Mouse (Mus musculus) kidney, adult 2 months (tissue): ENCODE measurements at regions not wholly inside any gene's neighbourhood (a gene's known extent, or its start where the extent isn't known, plus 50 kb on each side); places are given as distances from the start of the nearest gene placed in this dataset.
A peak's percentile ranks its signal among the peaks of the same experiment; 100 is the strongest.

Experiments used
- DNase-seq: peaks from one replicate; pipeline ENCODE4 v3.0.0; 2021
- H3K27ac ChIP-seq: fragments of 200-500 bp; 2 replicates; pipeline ENCODE4 v1.5.1; 2012; ENCODE audit warnings: low read depth, low read length, control low read depth, inconsistent platforms; ENCODE audit not compliant: insufficient read depth
- H3K27me3 ChIP-seq: fragments of 200-500 bp; replicated peaks from 2 replicates; pipeline ENCODE4 v1.6.1; 2012; ENCODE audit warnings: mild to moderate bottlenecking, moderate library complexity, low read length, inconsistent platforms; ENCODE audit not compliant: control insufficient read depth, insufficient read depth
- H3K36me3 ChIP-seq: fragments of 200-500 bp; 2 replicates; pipeline ENCODE4 v1.6.1; 2012; ENCODE audit warnings: mild to moderate bottlenecking, moderate library complexity, low read length, inconsistent platforms; ENCODE audit not compliant: control insufficient read depth, insufficient read depth
- H3K4me1 ChIP-seq: fragments of 200-500 bp; 2 replicates; pipeline ENCODE4 v1.6.1; 2011; ENCODE audit warnings: low read length; ENCODE audit not compliant: control insufficient read depth, insufficient read depth
- H3K4me3 ChIP-seq: fragments of 200-500 bp; 2 replicates; pipeline ENCODE4 v1.5.1; 2011; ENCODE audit warnings: mild to moderate bottlenecking, low read depth, low read length, control low read depth; ENCODE audit not compliant: insufficient read depth
- CTCF ChIP-seq: fragments of 200-500 bp; conservative IDR thresholded peaks from 2 replicates; pipeline ENCODE4 v1.5.1; 2011; ENCODE audit warnings: low read depth, mild to moderate bottlenecking, control low read depth, low read length, moderate library complexity, mixed read lengths; ENCODE audit not compliant: insufficient read depth, insufficient read length
- POLR2A ChIP-seq: fragments of 200-500 bp; IDR thresholded peaks from one replicate; pipeline ENCODE4 v1.6.1; 2011; ENCODE audit warnings: low read depth, low read length, control low read depth
- WGBS: fragments of 180-500 bp; shearing (Covaris S2); methylation state at CpG from one replicate; pipeline ENCODE4 v1.1.7; 2018; 5-methylcytosine and 5-hydroxymethylcytosine counted together

- H3K27ac ChIP-seq, result no peak overlapping the region
- 42% methylated on average over 2 of the region's 2 CpGs for WGBS
- H3K36me3 ChIP-seq, result no peaks in the 10 kb centered on the region
- no peak overlapping the region for H3K4me3 ChIP-seq
- peak; percentile 44 for DNase-seq
- peaks cover 21% of the 10 kb centered on the region for H3K4me1 ChIP-seq
- no peaks in the 10 kb centered on the region for H3K27me3 ChIP-seq
- TF ChIP-seq CTCF, result no peak
- TF ChIP-seq POLR2A, result no peak
These were observed 136.3 kb upstream of the Mylip start for GRCm38 (mm10) chr13:45253221-45253620.

- TF ChIP-seq POLR2A, result no peak
- no peak for TF ChIP-seq CTCF
- DNase-seq, result peak; percentile 72
- 56% methylated on average over 6 of the region's 6 CpGs for WGBS
These were observed 134.3 kb upstream of the Mylip start for GRCm38 (mm10) chr13:45255277-45255676.

GRCm38 (mm10) chr13:45262011-45262410 is 127.5 kb upstream of the Mylip start:
- 27% methylated on average over 5 of the region's 5 CpGs for WGBS

More at GRCm38 (mm10) chr13:45255277-45255676, 134.3 kb upstream of the Mylip start:
- H3K4me1 ChIP-seq, result peaks cover 18% of the 10 kb centered on the region
- H3K27me3 ChIP-seq, result no peaks in the 10 kb centered on the region
- H3K4me3 ChIP-seq, result no peak overlapping the region
- H3K36me3 ChIP-seq, result no peaks in the 10 kb centered on the region
- H3K27ac ChIP-seq, result no peak overlapping the region

GRCm38 (mm10) chr13:45266287-45267064 is 123.1 kb upstream of the Mylip start:
- no peak for TF ChIP-seq CTCF
- TF ChIP-seq POLR2A, result no peak
- DNase-seq, result no peak
- H3K4me3 ChIP-seq, result no peak overlapping the region
- peaks cover 10% of the 10 kb centered on the region; the same call in 1 of the 2 replicates for H3K4me1 ChIP-seq
- H3K27ac ChIP-seq, result no peak overlapping the region
- no peaks in the 10 kb centered on the region for H3K36me3 ChIP-seq
- WGBS, result 75% methylated on average over 6 of the region's 6 CpGs
- H3K27me3 ChIP-seq, result no peaks in the 10 kb centered on the region

More at GRCm38 (mm10) chr13:45262011-45262410, 127.5 kb upstream of the Mylip start:
- TF ChIP-seq POLR2A (no peak), CTCF (no peak)
- Histone ChIP-seq H3K4me3 (no peak overlapping the region), H3K27me3 (no peaks in the 10 kb centered on the region), H3K36me3 (no peaks in the 10 kb centered on the region), H3K4me1 (peaks cover 10% of the 10 kb centered on the region; the same call in 1 of the 2 replicates), H3K27ac (no peak overlapping the region)
- peak; percentile 65 for DNase-seq

DNA sequence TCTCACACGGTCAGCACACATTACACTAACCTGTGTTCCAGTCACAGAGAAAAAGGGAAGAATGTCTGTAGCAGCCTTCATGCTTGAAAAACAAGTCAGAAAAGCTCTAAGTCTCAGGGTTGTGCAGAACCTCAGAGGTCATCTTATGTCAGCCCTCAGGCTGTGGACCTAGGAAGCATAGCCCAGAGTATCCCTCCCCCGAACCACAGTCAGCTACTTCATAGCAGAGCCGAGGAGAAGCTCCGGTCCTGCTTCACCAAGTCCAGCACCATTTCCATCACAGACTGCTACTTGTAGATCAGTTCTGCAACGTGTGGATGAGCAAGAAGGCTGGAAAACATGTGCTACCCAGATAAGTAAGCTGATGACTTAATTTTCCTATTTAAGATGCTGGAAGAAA is 122.1 kb upstream of the Mylip start:
- Histone ChIP-seq H3K27ac (no peak overlapping the region), H3K27me3 (no peaks in the 10 kb centered on the region), H3K4me3 (no peak overlapping the region), H3K4me1 (0 out of 2 replicates have a peak, but pooled peaks cover 4% of the 10 kb centered on the region), H3K36me3 (no peaks in the 10 kb centered on the region)
- DNase-seq, result no peak
- no peak for TF ChIP-seq POLR2A
- WGBS, result 69% methylated on average over 5 of the region's 5 CpGs

GRCm38 (mm10) chr13:45267906-45268305 is 121.6 kb upstream of the Mylip start:
- Histone ChIP-seq H3K36me3 (no peaks in the 10 kb centered on the region), H3K4me1 (0 out of 2 replicates have a peak, but pooled peaks cover 4% of the 10 kb centered on the region), H3K4me3 (no peak overlapping the region), H3K27me3 (no peaks in the 10 kb centered on the region), H3K27ac (no peak overlapping the region)
- 84% methylated on average over 4 of the region's 4 CpGs for WGBS
- TF ChIP-seq POLR2A (no peak), CTCF (no peak)
- DNase-seq, result no peak

GRCm38 (mm10) chr13:45274261-45274884 is 115.2 kb upstream of the Mylip start:
- H3K36me3 ChIP-seq, result no peaks in the 10 kb centered on the region
- no peaks in the 10 kb centered on the region for H3K27me3 ChIP-seq
- H3K4me1 ChIP-seq, result peaks cover 6% of the 10 kb centered on the region
- H3K27ac ChIP-seq, result peak overlapping the region; percentile 58
- 35% methylated on average over 8 of the region's 8 CpGs for WGBS
- H3K4me3 ChIP-seq, result no peak overlapping the region
- DNase-seq, result peak; percentile 89
- no peak for TF ChIP-seq CTCF
- no peak for TF ChIP-seq POLR2A
